Mouse (Mus musculus) liver, postnatal 0 days (tissue): ENCODE data around the gene Lclat1. TPM values are rescaled to one million over a fixed set of nuclear protein-coding genes. Genes with fewer than 3 reads are reported as not detected.
"Not testable (repeated sequence)": the region's sequence is repeated elsewhere in the genome, so short reads cannot be mapped to it uniquely, and the experiment has no call there.

Source experiments
- ATAC-seq: fragments of 200-750 bp; cut with Nextera tagmentation; 2 replicates; pipeline ENCODE4 v1.8.0; 2017; ENCODE audit warnings: mild to moderate bottlenecking, moderate library complexity
- DNase-seq: peaks from one replicate; pipeline ENCODE4 v3.0.0-alpha.2; 2016
- H3K27ac ChIP-seq: fragments of 300-500 bp; sonication (generic); 2 replicates; pipeline ENCODE4 v1.5.1; 2014; ENCODE audit warnings: antibody characterized with exemption, moderate library complexity, mild to moderate bottlenecking, low read depth
- H3K27me3 ChIP-seq: fragments of 300-500 bp; sonication (generic); 2 replicates; pipeline ENCODE4 v1.6.1; 2014; ENCODE audit warnings: low read length, control low read depth, mixed read lengths; ENCODE audit not compliant: insufficient read depth
- H3K36me3 ChIP-seq: fragments of 300-500 bp; sonication (generic); replicated peaks from 2 replicates; pipeline ENCODE4 v1.6.1; 2014; ENCODE audit warnings: mild to moderate bottlenecking, control low read depth, low read length, moderate library complexity, mixed read lengths; ENCODE audit not compliant: insufficient read depth
- H3K4me1 ChIP-seq: fragments of 300-500 bp; sonication (generic); 2 replicates; pipeline ENCODE4 v1.6.1; 2014; ENCODE audit warnings: antibody characterized with exemption, mild to moderate bottlenecking, control low read depth; ENCODE audit not compliant: insufficient read depth
- H3K4me2 ChIP-seq: fragments of 300-500 bp; sonication (generic); 2 replicates; pipeline ENCODE4 v1.6.1; 2014; ENCODE audit warnings: low read depth, mild to moderate bottlenecking, low read length, moderate library complexity, mixed read lengths
- H3K4me3 ChIP-seq: fragments of 300-500 bp; sonication (generic); 2 replicates; pipeline ENCODE4 v1.5.1; 2014; ENCODE audit warnings: low read depth, low read length
- H3K9ac ChIP-seq: fragments of 300-500 bp; sonication (generic); replicated peaks from 2 replicates; pipeline ENCODE4 v1.6.1; 2014; ENCODE audit warnings: mild to moderate bottlenecking, moderate library complexity
- H3K9me3 ChIP-seq: fragments of 300-500 bp; sonication (generic); 2 replicates; pipeline ENCODE4 v1.6.1; 2016; ENCODE audit warnings: mild to moderate bottlenecking, control low read depth, low read length, mixed read lengths
- CTCF ChIP-seq: sonication (generic); IDR thresholded peaks from 2 replicates; pipeline ENCODE4 v1.5.1; 2016; ENCODE audit warnings: antibody characterized with exemption, low read depth
- EP300 ChIP-seq: IDR thresholded peaks from 2 replicates; pipeline ENCODE4 v1.6.1; 2016; ENCODE audit warnings: antibody characterized with exemption, low read depth, mild to moderate bottlenecking
- WGBS: fragments of 180-500 bp; shearing (Covaris S2); extraction: QIAGEN DNeasy Blood & Tissue Kit; methylation state at CpG from one replicate; pipeline ENCODE4 v1.1.7; 2014; ENCODE audit not compliant: insufficient replicate concordance; 5-methylcytosine and 5-hydroxymethylcytosine counted together
- polyA plus RNA-seq: library from polyadenylated mRNA; unstranded; fragments of >200 nt; fragmentation: Nextera tagmentation; extraction: Ambion mirVana; gene quantifications from 2 replicates; pipeline ENCODE4 v1.2.1, GENCODE M21; 2015

The Lclat1 gene
- polyA plus RNA-seq, 1 experiment from 2014 or later = 2.5 TPM

DNA sequence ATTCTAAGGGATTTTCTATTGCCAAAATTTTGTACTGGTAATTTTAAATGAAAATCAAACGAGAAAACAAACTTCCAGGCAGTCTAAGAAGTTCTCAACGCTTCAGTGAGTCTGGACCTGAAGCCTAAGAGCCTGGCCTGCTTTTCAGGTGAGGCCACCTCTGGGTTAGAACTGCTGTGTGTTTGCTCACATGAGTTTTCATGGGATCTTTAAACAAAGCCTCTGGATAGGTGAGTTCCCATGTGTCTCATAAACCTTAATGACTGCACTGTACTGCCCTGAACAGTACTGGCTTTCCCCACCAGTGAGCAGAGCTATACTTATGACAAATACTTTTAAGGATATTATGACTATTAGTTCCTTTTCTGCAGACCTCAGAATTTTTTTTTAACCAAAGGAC is 40.8 kb downstream of the Lclat1 start:
- DNase-seq = no peak
- WGBS = 71% methylated on average over 2 of the region's 2 CpGs
- no peaks in the 10 kb centered on the region for H3K4me1 ChIP-seq
- no peak for ATAC-seq
- no peak overlapping the region for H3K4me3 ChIP-seq
- H3K36me3 ChIP-seq = no peaks in the 10 kb centered on the region
- H3K9ac ChIP-seq = no peak overlapping the region
- H3K4me2 ChIP-seq = no peak overlapping the region
- no peaks in the 10 kb centered on the region for H3K27me3 ChIP-seq
- H3K9me3 ChIP-seq = no peaks in the 10 kb centered on the region
- H3K27ac ChIP-seq = no peak overlapping the region
- TF ChIP-seq CTCF = no peak
- TF ChIP-seq EP300 = no peak

DNA sequence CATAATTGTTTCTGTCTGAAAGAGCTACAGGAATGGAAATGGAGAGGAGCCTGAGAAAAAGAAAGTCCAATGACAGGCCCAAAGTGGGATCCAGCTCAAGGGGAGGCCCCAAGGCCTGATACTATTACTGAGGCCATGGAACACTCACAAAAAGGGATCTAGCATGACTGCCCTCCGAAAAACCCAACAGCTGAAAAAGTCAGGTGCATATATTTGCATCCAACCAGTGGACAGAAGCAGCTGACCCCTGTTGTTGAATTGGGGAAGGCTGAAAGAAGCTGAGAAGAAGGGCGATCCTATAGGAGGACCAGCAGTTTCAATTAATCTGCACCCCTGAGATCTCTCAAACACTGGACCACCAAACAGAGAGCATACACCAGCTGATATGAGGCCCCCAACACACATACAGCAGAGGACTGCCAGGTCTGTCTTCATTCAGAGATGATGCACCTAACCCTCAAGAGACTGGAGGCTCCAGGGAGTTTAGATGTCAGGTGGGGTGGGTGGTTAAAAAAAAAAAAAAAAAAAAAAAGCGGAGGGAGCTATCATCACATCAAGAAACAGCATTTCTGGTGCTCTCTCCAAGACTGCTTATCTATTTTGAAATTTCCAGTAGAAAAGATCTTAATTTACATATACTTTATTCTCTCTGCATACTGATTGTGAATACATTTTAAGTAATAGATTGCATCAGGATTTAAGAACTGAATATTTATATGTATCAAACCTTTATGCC is 45.2 kb downstream of the Lclat1 start:
- not testable (repeated sequence) for DNase-seq, H3K4me3 ChIP-seq, H3K4me2 ChIP-seq, ATAC-seq, H3K36me3 ChIP-seq, H3K9ac ChIP-seq, H3K4me1 ChIP-seq, H3K27me3 ChIP-seq, H3K9me3 ChIP-seq, H3K27ac ChIP-seq
- 74% methylated on average over 3 of the region's 3 CpGs for WGBS

DNA sequence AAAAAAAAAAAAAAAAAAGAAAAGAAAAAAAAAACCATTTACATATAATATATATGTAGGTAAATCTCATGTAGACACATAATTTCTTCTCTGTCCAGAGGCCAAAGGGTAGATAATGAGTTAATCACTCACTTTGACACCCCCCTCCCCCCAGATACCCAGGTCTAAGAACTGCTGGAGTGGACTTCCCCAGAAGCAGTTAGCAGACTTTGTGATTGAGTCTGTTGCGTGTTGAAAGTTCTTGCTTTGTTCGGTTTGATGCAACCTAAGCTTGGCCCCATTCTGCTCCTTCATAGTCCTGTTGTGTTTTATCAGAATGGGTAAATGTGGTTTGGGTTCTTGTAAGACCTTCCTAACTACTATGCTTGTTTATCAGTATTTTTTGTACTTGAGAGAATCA is 45.9 kb downstream of the Lclat1 start:
- H3K4me1 ChIP-seq = no peaks in the 10 kb centered on the region
- no peaks in the 10 kb centered on the region for H3K9me3 ChIP-seq
- H3K4me3 ChIP-seq = no peak overlapping the region
- TF ChIP-seq CTCF = no peak
- TF ChIP-seq EP300 = no peak
- DNase-seq (no peak), ATAC-seq (no peak)
- H3K4me2 ChIP-seq = no peak overlapping the region
- H3K27ac ChIP-seq = no peak overlapping the region
- no peaks in the 10 kb centered on the region; the same call in 1 of the 2 replicates for H3K36me3 ChIP-seq
- H3K27me3 ChIP-seq = no peaks in the 10 kb centered on the region
- no peak overlapping the region for H3K9ac ChIP-seq
- WGBS = 60% methylated on average over 2 of the region's 2 CpGs

DNA sequence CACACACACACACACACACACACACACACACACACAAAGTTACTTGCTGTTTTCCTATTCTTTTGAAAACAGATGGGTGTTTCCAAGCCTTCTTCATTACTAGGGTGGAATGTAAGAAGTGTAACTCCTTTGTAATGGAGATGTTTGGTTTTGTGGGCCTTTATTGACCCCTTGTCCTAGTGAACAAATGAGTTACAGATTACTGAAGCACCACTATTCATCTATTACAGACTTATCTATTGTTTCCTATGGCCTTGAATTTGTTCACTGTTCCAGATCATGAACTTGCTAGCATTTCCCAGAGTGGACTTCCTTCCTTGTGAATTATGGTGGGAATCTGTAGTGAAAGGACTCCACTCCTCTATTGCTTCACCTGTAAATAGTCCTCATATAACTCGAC is 48.8 kb downstream of the Lclat1 start:
- no peaks in the 10 kb centered on the region for H3K4me1 ChIP-seq

DNA sequence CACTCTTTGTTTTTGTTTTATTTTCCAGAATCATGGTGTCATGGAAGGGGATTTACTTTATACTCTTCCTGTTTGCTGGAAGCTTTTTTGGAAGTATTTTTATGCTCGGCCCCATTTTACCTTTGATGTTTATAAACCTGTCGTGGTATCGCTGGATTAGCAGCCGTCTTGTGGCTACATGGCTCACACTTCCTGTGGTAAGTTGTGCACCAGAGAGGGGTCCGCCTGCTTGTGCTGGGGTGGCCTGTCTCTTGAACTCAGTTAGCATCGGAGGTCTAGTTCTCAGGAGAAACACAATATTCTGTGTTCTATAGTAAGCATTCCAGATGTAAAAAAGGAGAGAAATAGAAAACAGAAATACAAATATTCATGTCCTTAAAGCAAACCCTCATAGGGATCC is 54.0 kb downstream of the Lclat1 start:
- H3K4me2 ChIP-seq = no peak overlapping the region
- H3K4me3 ChIP-seq = no peak overlapping the region
- no peak for ATAC-seq
- H3K27me3 ChIP-seq = no peaks in the 10 kb centered on the region
- H3K4me1 ChIP-seq = no peaks in the 10 kb centered on the region
- no peak overlapping the region for H3K27ac ChIP-seq
- H3K9me3 ChIP-seq = no peaks in the 10 kb centered on the region
- 39% methylated on average over 6 of the region's 6 CpGs for WGBS
- H3K36me3 ChIP-seq = peaks cover 7% of the 10 kb centered on the region; the same call in 1 of the 2 replicates
- no peak overlapping the region for H3K9ac ChIP-seq
- no peak for DNase-seq
- TF ChIP-seq EP300 = no peak
- TF ChIP-seq CTCF = no peak

More for the DNA sequence above, 48.8 kb downstream of the Lclat1 start:
- no peaks in the 10 kb centered on the region for H3K27me3 ChIP-seq
- H3K4me3 ChIP-seq = no peak overlapping the region
- no peaks in the 10 kb centered on the region; the same call in 1 of the 2 replicates for H3K36me3 ChIP-seq
- H3K27ac ChIP-seq = no peak overlapping the region
- H3K9ac ChIP-seq = no peak overlapping the region
- no peak overlapping the region for H3K4me2 ChIP-seq
- ATAC-seq (no peak), DNase-seq (no peak)
- no peak for TF ChIP-seq CTCF
- WGBS = 83% methylated on average over 1 of the region's 1 CpGs
- H3K9me3 ChIP-seq = no peaks in the 10 kb centered on the region

DNA sequence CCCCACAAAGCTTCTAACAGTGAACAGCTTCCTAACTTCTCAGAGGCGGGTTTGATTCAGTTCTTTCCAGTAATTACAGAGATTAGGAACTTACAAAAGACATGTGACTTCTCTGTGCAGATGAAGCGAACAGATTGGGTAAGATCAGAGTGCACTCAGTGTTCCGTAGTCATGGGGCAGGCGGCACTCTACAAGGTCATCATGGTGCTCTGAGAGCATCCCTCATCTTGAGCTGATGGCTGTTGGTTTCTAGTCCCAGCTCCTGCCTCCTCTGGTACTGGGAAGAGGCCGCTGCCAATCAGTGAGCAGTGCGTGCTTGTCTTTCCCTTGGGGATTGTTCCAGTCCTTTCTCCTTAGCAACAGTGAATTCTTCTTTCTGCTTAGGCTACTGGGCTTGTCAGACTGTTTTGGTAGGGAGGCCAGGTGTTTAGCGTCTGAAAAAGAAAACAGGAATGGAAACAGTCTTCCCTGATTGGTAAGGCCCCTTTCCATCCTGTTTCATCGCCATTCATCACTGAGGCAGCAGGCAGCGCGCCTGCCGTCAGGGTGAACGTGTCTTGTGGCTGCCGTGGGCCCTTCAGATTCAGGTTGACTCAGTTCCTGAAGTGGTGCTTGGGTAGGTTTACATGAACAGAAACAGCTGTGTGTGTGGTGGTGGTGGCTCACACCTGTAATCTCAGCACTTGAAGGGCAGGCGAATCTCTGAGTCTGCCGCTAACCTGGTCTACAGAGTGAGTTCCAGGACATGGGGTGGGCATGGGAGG is 54.8 kb downstream of the Lclat1 start:
- Histone ChIP-seq H3K36me3 (peaks cover 7% of the 10 kb centered on the region; the same call in 1 of the 2 replicates), H3K27me3 (no peaks in the 10 kb centered on the region), H3K9me3 (no peaks in the 10 kb centered on the region), H3K4me2 (no peak overlapping the region), H3K4me1 (no peaks in the 10 kb centered on the region), H3K27ac (no peak overlapping the region), H3K4me3 (no peak overlapping the region), H3K9ac (no peak overlapping the region)
- ATAC-seq (no peak), DNase-seq (no peak)
- TF ChIP-seq CTCF (no peak), EP300 (no peak)
- 82% methylated on average over 15 of the region's 15 CpGs for WGBS
